Mouse (Mus musculus): ENCODE results near the gene Ghrhr. TPM values are rescaled to one million over a fixed set of nuclear protein-coding genes. Genes with fewer than 3 reads are reported as not detected.

Gene Ghrhr
- not detected for total RNA-seq (2023)

DNA sequence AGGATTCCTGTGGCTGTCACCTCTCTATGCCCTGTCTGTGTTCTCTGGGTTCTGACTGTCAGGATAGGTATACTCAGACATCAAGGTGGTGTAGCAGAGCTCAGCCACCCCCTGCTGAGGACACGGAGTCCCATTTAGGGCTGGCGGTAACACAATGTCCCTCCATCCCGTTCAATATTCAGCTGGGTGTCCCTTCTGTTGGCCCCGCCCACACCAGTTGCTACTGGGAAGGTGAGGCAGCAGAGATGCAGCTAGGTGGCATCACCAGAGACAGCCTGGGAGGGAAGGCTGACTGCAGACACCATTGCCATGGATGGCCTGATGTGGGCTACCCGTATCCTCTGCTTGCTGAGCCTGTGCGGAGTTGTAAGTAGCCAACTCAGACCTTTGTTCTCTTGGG is at the start of gene Ghrhr:
Gene Ghrhr, plus strand, starts transcription at position 220 of the 400 bp plus-strand sequence.

DNA sequence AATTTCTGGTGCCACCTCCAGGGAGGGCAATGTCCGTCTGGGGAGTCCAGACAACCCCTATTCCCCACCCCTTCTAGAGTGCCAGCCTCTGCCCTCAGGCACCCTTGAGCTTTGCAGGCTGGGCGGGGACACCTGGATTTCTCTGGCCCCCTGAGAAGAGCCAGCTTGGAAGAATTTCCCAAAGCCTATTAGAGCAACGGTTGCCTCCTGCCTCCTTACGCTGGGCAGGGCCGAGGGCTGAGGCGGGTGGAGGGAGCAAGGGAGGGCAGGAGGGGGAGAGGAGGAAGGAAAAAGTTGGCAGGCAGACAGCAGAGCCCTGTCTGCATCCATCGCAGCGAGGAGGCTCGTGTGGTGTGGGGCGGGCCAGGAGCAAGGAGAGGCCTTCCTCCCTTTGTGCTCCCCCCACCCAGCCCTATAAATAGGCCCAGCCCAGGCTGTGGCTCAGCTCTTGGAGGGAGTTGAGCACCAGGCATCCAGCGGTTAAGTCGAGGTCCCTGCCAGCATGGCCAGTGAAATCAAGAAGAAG is 40.0 kb upstream of the Ghrhr start, which contains the start of gene Aqp1:
Gene Aqp1, plus strand, starts transcription at position 444 of the 526 bp plus-strand sequence.

Other genes with a start within 250 kb of the Ghrhr start
- gene Crhr2, start 243.3 kb upstream of the Ghrhr start, total RNA-seq (2023), result not detected
- not detected for gene Inmt, start 201.3 kb upstream of the Ghrhr start, total RNA-seq (2023)
- gene Mindy4, start 172.9 kb upstream of the Ghrhr start, total RNA-seq (2023), result 1.3 TPM
- 1.2 TPM for gene Aqp1, start 39.9 kb upstream of the Ghrhr start, total RNA-seq (2023)
- not detected for gene Adcyap1r1, start 75.7 kb downstream of the Ghrhr start, total RNA-seq (2023)